Mouse (Mus musculus): Measurements from ENCODE around the gene Lhpp.

Lhpp gene

DNA sequence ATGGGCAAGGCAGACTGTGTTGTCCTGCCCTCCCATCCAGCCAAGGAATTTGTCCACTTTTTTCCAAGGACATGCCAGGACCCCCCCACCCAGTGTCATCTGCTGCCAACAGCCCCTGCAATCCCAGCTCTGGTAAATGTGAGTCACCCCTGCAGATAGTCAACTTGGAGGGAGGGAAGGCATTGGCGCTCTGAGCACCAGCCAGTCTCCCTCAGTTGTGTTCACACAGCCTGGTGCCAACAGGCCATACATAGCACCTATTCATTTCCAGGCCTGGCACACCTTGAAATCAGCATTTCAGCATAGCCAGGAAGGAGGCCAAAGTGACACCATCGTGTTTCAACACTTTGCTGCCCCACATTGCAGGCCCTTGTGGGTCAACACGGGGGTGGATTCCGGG lies 73.5 kb downstream of the Lhpp start:
- DNase-seq: no peak

DNA sequence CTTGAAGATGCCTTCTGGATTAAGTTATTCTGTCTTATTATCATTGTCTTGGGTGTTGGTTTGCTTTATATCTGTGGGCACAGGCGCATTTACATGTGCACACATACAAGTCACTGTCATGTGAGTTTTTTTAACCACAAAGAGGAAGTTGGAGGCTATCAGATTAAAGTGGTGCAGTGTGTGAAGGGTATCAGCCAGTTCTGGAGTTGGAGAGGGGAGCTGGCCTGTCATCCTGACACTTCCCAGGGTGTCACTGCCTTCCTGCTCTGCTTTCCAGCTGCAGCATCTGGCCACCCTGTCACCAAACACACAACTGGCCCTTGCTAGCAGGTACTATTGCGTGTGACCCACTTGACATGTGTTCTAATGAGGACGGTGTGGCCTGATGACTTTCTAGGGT lies 76.1 kb downstream of the Lhpp start:
- no peak for DNase-seq

DNA sequence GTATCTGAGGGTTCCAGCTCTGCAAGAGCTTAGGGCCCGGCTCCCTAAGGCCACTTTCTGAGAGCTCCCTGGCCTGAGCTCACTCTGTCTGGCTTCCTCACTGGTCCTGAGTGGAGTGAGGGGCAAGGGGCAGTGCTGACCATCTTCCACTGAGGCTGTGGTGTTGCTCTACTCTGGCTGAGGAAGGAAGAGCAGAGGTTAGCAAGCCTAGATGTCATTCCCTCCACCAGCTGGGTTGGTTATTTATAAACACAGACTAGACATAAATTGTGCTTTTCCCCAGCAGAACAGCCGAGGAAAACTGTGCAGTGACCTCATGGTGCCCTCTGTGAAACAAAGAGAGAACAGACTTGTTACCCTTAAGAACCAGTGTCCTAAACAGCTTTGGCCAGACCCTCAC lies 77.5 kb downstream of the Lhpp start:
- no peak for DNase-seq

DNA sequence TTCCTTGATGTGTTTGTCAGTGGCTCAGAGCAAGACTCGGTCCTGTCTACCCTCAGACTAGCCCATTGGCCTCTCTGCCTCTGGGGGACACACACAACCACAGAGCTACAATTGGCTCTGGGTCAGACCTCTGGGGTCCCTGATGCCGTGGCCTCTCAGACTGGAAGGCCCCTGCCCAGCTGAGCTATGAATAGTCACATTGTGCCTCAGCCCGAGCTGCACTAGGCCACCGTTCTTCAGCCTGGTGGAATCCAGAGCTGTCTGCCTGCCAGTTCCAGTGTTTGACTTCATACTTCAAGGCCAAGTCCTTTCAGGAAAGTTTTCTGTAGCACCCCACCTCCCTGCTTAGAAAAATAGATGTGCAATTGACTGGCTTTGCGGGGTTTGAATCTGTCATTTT lies 78.3 kb downstream of the Lhpp start:
- DNase-seq: peak; percentile 61

DNA sequence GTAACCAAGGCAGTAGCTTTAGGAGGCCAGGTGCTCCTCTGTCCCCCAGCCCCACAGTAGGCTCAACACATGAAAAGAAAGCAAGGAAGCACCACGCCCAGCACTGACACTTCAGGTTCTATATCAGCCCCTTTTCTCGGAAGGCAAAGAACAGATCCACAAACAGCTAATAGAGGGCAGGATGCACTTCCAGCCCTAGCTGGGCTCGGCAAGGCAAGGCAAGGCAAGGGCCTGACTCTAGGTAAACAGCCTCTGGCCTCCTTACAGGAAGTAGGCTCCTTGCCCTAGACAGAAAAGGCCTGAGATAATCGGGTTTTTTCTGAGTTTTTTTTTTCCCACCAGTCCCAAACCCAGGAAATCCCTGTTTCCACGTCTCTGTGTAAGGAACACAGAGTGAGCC lies 79.3 kb downstream of the Lhpp start:
- DNase-seq: no peak

DNA sequence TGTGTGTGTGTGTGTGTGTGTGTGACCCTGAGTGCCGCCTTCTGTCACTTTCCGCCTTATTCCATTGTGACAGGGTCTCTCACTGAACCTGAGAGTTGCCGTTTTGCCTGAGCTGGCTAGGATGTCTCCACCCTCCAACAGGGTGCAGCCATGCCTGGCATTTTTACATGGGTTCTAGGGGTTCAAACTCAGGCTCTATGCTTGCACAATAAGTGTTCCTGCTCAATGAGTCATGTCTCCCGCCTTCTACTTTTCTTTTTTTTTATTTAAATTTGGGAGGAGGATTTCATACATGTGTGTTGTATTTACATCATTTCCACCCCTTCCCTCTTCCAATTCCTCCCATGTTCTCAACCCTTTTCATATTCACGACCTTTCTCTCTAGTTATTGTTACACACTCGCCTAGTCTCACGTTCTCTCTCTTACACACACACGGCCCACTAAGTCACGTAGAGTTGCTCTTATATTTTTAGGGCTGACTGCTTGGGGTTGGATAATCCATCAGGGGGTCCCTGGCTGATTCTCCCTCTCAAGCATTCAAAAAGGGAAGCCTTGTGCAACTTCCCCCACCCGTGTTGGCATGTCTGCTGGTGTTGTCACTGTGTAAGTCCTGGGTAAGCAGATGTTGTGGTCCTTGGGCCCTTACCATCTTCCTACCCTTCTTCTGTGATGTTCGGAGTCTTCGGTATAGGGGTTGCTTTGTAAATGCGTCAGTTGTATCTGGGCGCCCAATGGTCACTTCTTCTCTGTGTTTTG lies 80.5 kb downstream of the Lhpp start:
- no peak for DNase-seq

DNA sequence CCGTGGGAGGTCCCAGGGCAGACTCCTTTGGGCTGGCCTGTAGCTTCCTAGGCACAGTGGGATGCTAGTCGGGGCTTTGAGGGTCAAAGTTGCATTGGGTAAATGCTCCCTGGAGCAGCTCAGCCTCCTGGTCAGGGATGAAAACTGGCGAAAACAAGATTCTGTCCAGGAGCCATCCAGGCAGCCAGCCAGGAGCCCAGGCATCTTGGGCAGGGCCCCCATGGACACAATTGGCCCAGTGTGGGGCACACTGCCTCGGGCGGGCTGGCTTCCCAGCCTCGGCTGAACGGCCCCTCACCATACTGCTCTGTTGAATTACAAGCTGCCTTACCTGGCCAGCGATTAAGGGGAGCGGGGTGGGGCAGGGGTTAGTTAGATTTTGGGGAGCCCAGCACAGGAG lies 82.3 kb downstream of the Lhpp start:
- peak; percentile 70 for DNase-seq

DNA sequence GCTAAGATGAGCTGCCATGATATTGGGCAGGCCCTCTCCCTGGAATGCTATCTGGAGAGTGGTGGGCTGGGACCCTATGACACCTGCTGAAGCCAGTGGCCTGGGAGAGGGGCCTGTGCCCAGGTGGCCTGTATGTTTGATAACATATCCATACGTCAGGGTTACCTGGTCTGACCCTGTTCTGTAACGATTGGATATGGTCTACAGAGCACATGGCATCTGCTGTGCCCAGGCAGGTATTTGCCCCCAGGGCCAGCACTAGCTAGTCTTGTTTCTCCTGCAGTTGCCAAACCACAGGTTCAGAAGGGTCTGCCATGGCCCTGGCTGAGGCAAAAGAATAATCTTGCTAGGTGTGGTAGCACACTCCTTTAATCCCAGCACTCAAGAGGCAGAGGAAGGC lies 83.1 kb downstream of the Lhpp start:
- no peak for DNase-seq

DNA sequence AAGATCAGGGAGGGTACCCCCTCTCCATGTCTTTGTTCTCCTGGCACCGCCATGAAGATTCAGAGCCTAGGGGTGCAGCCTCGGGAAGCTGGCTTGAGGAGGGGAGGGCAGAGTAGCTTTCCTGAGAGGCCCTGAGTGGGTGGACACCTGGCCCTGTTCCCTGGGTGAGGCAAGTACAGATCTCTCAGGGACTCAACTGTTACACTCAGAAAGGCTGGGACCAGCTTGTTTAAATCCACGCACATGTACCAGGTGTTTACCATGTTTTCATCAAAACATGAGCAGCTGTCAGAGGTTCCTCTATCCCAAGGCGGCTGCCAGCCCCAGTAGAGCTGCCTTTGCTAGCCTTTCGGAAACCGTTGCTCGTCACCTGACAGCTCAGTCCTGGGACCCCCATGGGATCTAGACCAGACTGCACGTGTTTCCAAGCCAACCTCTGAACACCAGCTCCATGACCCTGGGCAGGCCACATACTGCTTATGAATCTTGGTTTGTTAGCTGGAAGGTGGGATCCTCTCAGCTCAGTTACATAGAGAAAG lies 86.9 kb downstream of the Lhpp start:
- no peak for DNase-seq

DNA sequence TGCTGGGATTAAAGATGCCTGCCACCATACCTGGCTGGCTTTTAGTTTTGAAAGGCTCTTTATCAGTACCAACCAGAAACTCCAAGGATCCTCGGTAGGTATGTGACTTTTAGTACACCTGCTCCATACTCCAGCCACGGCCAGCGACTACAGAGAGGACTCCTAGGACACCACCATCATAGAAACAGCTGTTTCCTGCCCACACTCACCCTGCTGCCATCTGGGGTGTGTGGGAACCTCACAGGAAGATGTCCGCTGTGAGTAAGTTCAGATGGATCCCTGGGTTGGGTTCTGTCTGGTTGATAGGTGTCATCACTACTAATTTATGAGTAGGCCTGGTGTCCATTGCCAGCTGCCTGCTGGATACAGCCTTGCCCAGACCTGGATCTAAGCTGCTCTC lies 88.3 kb downstream of the Lhpp start:
- DNase-seq: no peak

DNA sequence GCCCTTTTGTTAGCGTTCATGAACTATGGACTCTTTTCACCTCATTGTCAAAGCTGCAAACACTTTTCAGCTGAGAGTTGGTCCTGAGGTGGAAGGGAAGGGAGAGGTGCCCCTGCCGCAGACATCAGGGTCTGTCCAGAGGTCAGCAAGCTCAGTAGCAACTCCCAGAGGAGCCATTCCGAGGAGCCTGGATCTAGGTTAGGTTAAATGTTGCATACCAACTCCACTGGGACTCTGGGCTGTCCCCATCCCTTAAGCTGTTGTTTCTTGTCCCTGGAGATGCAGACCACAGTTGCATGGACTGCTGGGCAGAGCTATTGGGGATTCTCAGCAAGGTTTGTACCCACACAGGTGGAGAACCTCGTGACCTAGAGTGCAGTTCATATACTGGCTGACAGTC lies 88.7 kb downstream of the Lhpp start:
- no peak for DNase-seq

DNA sequence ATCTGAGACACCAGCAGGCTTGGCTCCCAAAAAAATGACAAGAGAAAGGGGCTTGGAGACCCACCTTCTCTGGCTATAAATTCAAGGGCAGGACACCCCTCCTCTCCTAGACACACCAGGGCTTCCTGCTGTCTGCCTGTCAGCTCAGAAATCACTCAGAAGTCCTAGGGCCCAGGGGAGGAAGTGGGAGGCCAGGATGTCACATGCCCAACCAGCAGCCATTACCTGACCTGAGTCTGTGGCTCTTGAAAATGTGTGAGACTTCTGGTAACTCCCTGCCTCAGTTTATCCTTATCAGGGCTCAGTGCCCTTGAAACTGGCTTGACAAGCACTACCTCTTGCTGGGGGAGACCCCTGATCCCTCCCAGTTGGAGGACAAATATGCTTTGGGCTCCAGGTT lies 89.2 kb downstream of the Lhpp start:
- no peak for DNase-seq

DNA sequence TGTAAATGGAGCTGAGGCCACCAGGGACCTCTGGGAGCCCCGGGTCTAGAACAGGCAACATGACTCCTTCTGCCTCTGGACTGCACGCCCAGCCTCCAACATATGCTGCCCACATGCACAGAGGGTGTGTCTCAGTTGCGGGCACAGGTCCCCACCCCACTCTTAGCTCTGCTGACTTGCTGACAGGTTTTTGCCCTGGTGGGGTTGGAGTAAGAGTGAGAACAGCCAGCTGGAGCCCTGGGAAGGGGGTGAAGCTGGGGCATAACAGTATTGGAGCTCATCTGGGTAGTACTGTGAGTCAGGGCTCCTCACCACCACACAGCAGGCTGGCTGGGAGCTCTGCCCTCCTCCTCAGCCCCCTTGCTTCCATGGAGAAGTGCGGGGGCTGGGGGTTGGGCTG lies 89.7 kb downstream of the Lhpp start:
- DNase-seq: peak; percentile 53

DNA sequence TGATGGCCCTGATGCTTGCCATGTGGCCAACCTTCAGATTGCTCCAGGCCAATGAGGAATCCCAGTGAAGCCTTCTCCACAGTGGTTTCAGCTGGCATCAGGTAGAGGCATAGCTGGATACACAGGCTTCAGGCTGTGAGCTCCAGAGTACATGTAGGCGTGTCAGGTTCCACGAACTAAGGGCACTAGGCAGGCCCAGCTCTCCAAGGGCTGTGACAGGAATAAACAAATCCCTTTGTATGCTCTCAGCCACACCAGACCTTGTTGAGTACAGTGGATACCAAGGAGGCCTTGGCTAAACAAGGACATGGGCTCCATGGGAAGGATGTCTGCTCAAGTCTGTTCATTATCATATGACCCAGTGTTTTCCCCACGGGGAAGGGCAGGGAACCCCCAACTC lies 91.0 kb downstream of the Lhpp start:
- no peak for DNase-seq

DNA sequence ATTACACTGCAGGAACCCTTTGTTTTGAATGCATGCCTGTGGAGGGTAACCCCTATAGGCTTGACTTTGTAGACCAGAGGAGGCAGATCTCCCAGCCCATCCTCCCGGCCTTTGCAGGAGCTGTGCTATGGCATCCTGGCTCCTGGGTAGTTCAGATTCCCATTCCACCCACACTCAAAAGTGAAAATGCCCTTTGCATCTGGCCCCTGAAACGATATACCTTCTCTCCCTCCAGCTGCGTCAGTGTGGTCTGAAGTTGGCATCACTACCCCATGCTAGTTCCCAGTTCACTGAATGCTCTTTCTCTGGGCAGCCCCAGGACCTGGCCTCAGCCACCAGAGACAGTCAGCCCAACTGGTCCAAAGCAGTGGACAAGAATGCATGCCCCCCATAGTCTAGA lies 91.6 kb downstream of the Lhpp start:
- no peak for DNase-seq

DNA sequence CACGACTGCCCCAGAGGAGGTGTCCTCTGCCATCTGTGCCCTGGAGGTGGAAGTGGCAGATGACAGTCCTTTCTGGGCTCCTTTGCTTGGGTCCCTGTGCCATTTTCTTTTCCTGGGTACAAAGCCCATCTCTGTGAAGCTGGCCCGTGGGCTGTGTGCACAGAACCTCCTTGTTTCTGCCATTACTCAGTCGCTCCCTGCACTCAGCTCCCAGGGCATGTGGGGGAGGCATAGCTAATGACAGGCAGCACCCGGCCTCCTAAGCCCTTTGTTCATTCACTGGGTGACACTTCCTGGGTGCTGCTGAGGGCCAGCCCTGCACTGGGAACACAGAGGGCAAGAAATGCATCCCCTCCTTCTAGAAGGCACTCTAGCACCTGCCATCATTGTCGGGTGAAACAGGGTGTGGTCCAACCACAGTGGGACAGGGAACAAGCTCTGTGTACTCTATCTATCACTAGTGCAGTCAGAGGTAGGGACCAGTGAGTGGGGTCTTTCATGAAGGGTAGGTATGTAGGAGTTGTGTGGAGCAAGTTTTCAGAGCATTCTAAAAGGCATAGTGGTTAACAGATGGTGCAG lies 92.1 kb downstream of the Lhpp start:
- DNase-seq: peak; percentile 85

DNA sequence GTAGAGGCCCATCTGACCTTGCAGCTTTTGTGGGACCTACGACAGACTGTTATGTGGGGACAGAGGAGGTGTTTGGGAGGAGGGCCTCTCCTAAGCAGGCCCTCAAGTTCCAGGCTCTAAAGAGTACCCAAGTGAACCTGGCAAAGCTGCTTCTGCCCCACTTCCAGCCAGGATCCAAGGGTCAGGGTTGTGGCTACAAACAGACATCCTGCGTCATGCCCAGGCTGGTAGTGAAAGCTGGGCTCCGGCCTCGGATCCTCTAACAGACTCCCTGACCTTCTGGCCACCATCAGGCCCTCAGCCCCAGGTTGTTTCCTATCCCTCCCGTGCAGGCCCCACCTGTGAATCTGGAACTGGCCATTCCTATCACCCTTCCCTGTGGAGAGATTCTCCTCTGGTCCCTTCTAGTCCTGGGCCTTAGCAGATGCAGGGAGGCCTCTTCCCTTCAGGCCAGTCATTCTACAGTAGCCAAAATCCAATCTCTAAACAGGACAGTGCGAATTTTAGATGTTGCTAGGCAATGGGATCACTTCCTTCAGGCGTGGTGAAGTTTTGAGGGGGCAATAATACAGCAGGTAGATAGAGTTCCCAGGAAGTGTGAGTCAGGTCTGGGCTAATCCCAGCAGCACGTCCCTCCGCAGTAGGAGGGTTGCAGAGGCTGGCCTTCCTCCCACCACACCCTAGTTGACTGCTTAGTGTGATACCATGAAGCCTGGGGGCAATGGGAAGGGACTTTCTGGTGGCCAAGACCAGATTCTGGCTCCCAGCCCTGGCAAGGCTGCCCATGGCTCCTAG lies 93.3 kb downstream of the Lhpp start:
- DNase-seq: no peak

DNA sequence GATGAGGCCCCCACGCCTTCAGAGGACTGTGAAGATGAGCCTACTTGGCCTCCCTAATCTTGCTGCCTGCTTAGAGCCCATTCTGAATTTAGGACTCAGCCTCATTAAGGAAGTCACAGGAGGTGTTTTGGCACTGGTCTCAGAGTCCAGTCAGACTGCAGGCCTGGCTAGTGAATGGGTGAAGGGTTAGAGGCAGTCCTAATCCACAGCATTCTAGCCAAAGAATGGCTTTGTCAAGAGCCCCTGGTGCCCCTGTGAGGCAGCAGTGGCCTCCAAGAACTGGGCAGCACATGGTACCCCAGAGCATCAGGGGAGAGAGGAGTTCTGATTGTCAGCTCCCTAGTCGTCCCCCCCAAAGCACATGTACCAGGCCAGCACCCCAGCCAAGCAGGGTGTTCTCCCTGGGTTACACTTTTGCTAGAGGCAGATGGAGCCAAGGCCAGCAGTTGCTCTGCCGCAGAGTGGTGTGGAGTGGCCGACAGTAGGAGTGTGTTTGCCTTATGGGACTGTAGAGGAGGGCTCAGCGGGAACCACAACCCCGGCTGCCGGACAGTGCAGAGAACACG lies 94.0 kb downstream of the Lhpp start:
- no peak for DNase-seq

DNA sequence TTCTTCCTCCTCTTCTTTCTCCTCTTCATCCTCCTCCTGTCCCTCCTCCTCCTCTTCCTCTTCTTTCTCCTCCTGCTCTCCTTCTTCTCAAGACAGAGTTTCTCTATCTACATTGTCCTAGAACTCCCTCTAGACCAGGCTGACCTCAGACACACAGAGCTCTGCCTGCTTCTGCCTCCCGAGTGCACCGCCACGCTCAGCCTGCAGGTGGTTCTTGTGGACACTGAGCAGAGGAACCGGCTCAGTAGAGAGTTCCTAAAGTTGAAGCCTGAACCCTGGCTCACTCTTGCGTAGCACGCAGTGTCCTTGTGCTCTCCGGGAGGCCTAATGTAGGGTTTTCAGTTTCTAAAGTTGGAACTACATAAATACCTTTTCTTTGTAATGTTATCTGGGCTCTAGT lies 94.7 kb downstream of the Lhpp start:
- no peak for DNase-seq

DNA sequence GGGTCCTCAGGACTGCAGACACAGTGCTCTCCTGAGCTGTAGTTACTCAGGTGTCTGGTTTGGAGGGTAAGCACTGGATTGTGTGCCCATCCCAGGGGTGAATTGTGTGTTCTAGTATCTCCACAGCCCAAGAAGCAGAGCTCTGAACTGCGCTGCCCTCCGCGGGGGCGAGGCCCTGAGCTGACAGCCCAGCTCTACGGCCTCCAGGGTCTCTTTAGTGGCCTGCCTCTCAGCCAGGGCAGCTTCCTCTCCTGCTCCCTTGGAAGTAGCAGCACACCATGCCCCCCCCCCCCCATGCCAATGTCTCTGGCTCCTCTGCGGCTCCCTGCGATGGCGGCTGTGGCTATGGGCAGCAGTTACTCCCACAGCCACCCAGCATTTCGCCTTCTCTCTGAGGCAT lies 101.1 kb downstream of the Lhpp start:
- no peak for DNase-seq

DNA sequence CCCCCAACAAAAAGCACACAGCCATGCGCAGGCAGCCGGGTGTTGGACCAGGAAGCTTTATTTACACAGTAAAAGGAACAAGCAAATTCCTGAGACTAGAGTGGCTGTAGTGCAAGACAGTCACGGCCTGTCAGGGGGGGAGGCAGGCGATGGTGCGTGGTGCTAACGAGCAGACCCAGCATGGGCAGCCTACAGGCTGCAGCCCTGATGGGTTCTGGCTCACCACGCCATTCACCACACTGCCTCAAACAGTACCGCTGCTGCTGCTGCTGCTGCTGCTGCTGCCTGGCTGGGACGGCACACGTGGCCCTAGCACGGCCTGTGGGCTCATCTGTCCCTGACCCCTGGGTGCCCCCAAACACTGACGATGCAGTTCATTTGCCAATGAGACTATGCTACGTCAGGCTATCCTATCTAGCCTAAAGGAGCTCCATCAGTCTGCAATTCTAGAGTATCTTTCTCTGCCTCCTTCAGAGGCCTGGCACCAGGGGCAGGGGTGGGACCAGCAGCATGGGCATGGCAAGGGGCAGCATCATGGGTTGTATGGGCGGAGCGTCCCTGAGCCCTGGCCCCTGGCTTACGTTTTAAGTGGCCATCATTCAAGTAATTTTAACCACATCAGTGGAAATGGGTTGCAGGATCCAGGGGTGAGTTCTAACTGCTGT lies 101.7 kb downstream of the Lhpp start:
- no peak for DNase-seq

DNA sequence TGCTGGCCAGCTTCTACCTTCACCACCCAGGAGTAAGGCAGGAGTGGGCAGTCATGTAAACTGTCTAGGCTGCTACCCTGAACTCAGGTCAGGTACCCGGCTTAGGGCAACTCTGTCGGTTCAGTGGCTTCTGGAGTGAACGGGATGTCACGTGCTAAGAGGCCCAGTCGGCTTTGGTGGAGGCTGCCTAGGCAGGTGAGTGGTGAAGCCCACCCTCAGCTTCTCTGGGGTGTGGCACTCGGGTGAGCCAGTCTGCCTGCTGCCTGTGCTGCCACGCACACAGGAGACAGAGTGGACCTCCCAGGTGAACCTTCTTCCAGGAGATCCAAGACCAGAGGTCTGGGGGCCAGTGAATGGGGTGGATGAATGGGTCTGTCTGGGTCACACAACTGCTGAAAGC lies 102.5 kb downstream of the Lhpp start:
- no peak for DNase-seq

DNA sequence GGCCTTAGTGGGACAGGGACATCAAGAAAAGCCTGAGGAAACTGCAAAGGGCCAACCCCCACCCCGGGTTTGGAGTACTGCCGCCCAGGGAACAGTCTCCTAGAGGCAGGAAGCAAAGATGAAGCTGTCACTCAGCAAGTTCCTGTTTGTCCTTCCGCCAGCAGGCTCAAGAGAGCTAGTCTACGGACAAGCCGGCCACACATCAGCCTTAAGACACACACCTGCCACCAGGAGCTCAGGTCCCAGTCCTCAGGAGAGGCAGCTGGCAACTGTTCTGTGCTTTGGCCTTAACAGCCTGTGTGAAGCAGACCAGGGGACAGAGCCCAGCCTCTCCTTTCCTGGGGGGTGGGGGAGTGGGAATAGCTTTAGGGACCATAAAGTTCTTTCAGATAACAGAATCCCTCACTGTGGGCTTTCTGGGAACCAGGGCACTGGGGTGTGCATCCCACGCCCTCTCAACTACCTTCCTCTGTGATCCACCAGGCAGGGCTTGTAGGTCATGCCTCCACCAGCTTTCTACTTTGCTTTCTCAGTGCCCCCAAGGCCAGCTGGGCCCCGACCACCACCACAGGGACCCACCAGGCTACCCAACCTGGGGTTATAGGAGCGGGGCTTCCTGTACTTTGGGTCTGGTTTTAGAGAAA lies 103.2 kb downstream of the Lhpp start:
- peak; percentile 78 for DNase-seq
